Mouse (Mus musculus): ENCODE measurements around the gene Spint2. TPM values are rescaled to one million over a fixed set of nuclear protein-coding genes. Genes with fewer than 3 reads are reported as not detected.

The Spint2 gene
- 79.8 and 260 TPM in 2 replicates for polyA plus RNA-seq (2012; ENCODE audit: low replicate concordance)

DNA sequence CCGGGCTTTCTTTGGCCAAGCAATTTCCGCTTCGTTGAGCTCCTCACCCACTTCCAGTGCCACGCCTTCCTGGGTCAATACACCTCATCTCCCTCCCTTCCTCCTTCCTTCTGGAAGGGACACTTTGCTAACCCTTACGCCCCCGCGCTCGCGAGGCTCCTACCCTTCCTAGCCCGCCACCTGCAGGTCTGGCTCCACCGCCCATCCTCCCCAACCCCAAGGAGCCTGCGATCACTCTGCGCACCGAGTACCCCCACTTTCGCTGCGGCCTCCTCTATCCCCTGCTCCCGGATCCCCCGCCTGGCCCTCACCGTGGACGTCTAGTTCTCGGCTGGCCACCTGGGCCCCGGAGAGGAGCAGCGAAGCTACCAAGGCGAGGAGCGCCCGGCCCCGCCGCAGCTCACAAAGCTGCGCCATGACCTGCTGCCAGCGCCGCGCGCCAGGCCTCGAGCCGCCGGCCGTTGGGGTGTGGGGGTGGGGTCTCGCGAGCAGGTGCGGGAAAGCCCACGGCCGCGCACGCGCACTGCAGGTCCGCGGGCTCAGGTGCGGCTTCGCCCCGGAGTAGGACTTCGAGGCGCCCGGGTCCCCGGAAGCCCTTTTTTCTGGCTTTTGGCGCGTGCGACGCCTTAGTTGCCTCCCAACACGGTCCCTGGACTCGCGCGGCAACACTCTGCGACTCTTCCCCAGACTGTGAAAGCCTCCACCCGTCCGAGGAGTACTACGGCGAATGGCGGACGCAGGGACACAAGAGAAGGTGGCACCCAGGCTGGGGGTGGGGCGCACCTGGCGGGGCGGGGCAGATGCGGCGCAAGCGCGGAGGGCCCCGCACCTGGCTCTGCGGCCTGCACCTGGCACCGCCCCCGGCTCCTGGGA is at the start of gene Spint2:
Gene Spint2, minus strand, starts transcription at position 712 of the 873 bp plus-strand sequence.

DNA sequence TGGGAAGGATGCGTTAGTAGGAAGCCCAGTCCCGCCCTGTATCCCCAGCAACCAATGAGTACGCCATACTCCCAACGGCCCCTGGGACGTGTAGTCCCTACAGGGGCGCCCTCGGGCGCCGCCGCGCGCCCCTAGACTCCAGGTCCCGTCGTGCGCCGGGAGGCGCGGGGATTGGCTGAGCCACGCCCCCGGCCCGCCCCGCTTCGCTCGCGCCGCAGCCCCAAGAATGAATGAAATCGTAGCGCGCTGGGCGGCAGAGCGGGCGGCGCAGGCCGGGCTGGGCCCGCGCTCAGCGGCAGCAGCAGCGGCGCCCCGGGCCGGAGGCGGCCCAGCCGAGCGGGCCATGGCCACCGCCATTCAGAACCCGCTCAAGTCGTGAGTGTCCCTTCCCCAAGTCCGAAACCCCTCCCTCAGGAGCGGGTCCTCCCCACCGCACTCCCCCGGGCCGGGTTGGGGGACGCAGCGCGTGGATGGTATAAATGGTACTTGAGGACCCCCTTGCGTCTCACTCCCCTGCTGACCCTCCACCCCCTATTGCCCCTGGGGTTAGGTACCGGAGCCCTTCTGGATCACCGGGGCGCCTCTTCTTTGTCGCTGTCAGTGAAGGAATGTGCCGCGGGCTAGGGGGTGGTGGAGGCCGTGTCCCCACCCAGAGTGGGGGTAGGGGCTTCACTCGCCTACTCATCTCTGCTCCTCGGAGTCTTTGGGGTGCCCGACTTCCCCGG is 22.2 kb upstream of the Spint2 start, which contains the start of gene Dpf1:
Gene Dpf1, plus strand, starts transcription at position 214 of the 725 bp plus-strand sequence.

DNA sequence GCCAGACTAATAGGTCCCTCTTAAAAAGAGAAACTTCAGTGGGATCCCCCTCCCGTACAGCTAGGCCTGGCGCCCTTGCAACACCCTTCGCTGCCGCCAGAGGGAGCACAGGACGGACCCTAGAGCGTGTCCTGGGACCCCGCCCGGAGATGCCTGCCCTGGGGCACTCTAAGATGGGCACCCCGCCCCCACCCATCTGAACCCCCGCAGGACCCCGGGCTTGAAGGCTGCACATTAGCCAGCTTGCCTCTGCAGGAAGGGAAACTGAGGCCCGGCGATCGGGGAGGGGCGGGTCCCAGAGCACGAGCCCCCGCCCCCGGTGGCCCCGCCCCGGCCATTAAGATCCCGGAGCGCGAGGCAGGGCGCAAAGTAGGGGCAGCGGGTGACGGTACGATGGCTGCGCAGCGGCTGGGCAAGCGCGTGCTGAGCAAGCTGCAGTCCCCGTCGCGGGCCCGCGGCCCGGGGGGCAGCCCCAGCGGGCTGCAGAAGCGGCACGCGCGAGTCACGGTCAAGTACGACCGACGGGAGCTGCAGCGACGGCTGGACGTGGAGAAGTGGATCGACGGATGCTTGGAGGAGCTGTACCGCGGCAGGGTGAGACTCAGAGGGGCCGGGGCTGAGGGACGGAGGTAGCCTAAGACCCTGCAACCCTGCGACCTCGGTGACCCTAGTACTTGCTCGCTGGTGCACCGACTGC is 7.4 kb upstream of the Spint2 start, which contains the start of gene Ppp1r14a:
Gene Ppp1r14a, plus strand, starts transcription at position 367 of the 697 bp plus-strand sequence.

DNA sequence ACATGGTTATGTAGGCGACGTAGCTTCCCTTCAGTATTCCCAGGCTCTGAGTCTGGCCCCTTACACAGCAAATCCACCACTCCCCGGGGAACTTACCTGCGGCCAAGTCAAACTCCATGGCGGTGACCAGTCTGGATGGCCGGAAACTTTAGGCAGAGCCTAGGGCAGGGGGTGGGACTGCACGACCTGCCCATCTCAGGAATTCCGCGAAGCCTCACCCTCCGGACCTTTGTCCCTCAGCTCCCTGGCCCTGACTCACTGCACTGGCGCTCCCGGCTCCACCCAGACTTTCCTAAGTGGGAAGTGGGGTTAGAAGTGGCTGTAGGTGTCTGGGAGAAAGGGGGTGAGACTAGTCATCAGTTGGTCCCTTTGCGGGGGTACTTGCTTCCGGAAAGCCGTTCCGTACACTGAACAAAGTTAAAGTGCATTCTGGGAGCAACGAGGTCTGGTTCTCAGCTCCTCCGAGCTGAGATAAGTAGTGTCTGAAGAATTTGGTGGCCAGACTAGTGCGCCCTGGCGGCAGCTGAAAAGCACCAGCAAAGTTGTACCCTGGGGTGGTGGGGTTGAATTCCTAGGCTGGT is 33.4 kb downstream of the Spint2 start, which contains the start of gene 2200002D01Rik:
Gene 2200002D01Rik, minus strand, starts transcription at position 206 of the 581 bp plus-strand sequence.

DNA sequence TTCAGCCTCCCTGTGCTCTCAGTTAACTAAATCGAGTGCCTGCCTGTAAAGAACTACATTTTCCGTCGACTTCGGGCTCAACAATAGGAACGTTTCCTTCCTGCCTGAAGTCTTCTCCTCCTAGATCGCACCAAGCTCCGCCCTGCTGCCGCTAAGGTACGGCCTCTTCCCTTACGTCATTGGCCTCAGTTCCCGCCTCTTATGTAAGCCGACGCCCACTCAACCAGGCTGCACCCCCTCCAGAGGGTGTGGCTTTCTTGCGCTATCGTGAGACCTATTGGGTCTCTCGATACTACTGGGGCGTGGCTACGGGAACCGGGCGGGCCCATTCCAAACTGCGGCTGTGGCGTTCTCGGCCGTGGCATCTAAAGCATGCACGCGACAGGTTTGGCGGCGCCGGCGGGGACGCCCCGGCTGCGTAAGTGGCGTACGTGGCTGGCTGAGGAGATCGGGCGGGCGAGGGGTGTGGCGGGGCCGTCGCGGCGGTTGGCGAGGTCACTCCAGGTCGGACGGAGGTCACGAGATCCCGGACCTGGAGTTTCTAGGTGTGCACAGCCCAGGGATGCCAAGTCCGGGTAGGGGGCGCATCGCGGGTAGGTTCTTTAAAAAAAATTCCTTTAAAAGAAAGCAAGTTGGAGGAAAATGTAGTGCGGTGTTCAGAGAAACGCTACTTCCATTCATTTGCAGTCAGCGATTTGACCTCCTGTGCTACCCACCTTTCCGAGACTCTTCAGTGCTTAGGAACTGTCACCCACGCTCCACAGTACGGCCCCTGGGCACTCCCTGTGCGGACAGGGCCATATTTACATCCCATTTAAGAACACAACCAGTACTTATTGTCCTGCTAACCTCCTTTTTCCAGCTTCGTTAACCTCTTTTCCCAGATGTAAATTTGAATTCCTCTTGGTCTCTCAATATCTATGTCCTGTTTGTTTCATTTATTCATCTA is 43.4 kb downstream of the Spint2 start, which contains the start of gene Yif1b:
Gene Yif1b, plus strand, starts transcription at position 311 of the 949 bp plus-strand sequence.

DNA sequence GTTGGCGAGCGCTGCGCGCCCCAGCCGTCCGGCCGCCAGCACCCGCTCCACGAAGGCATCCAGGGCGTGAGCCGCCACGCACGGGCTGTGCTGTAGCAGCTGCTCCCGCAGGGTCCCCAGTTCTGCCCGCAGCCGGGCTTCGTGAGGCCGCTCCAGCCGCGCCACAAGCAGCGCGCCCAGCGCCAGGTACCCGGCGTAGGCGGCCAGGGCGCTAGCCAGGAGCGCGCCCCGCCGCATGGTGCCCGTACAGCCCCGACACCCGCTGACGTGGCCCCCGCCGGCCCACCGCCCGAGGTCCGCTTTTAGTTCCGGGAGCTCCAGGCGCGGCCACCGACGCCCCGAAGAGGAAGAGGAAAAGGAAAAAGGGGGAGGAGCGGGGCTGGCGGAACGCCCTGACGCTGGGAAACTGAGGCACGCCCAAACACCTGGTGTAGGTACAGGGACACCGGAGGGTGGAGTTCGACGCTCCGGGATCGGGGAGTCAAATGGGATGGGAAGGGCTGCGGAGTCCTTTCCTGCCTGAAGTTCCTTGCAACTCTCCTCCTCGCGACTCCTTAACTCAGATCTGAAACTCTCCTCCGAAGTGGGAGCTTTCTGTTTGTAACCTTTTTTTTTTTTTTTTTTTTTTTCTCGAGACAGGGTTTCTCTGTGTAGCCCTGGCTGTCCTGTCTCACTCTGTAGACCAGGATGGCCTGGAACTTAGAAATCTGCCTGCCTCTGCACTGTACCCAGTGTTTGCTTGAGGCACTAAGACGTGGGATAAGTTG is 49.3 kb downstream of the Spint2 start, which contains the start of gene Kcnk6:
Gene Kcnk6, minus strand, starts transcription at position 269 of the 767 bp plus-strand sequence.

DNA sequence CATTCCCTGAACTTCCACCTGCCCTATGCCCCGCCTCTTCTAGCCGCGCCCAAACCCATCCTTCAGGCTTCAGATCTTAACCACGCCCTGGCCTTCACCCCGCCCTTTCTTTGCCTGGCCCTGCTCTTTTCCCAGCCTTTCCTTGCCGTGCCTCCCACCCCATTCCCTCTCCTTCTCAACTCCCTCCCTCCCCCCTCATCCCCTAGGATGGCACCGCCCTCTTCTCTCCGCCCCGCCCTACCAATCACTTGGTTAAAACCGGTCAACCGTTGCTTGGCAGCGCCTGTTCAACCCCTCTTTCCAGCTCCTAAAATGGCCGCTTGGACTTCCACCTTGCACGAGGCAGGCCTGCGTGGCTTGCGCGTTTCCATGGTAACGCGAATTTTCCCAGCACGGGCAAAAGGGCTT is 68.0 kb downstream of the Spint2 start, which contains the start of gene Catsperg1:
Gene Catsperg1, minus strand, starts transcription at position 361 of the 408 bp plus-strand sequence.

Other genes with a start within 250 kb of the Spint2 start
- gene Ryr1, start 156.7 kb downstream of the Spint2 start, polyA plus RNA-seq (2012; ENCODE audit: low replicate concordance), result 0.59 and 0.78 TPM in 2 replicates
- 23.8 and 55.8 TPM in 2 replicates for gene Rasgrp4, start 147.1 kb downstream of the Spint2 start, polyA plus RNA-seq (2012; ENCODE audit: low replicate concordance)
- gene Fam98c, start 125.7 kb downstream of the Spint2 start, polyA plus RNA-seq (2012; ENCODE audit: low replicate concordance), result 42.3 and 45.1 TPM in 2 replicates
- gene Ggn, start 111.7 kb downstream of the Spint2 start, polyA plus RNA-seq (2012; ENCODE audit: low replicate concordance), result 0.52 and 1.4 TPM in 2 replicates
- 0.24 and 0.53 TPM in 2 replicates for gene Spred3, start 111.5 kb downstream of the Spint2 start, polyA plus RNA-seq (2012; ENCODE audit: low replicate concordance)
- 70.1 and 94.2 TPM in 2 replicates for gene Psmd8, start 101.2 kb downstream of the Spint2 start, polyA plus RNA-seq (2012; ENCODE audit: low replicate concordance)
- 0.35 and 0.64 TPM in 2 replicates for gene Catsperg1, start 67.9 kb downstream of the Spint2 start, polyA plus RNA-seq (2012; ENCODE audit: low replicate concordance)
- gene Kcnk6, start 49.4 kb downstream of the Spint2 start, polyA plus RNA-seq (2012; ENCODE audit: low replicate concordance), result 11.8 and 18.6 TPM in 2 replicates
- gene Yif1b, start 43.6 kb downstream of the Spint2 start, polyA plus RNA-seq (2012; ENCODE audit: low replicate concordance), result 80.7 and 105 TPM in 2 replicates
- 2.3 and 6.8 TPM in 2 replicates for gene 2200002D01Rik, start 33.4 kb downstream of the Spint2 start, polyA plus RNA-seq (2012; ENCODE audit: low replicate concordance)
- 11.8 and 41.5 TPM in 2 replicates for gene Ppp1r14a, start 7.4 kb upstream of the Spint2 start, polyA plus RNA-seq (2012; ENCODE audit: low replicate concordance)
- gene Dpf1, start 22.0 kb upstream of the Spint2 start, polyA plus RNA-seq (2012; ENCODE audit: low replicate concordance), result 0.45 and 0.54 TPM in 2 replicates
- 81.7 and 208 TPM in 2 replicates for gene Sipa1l3, start 236.7 kb upstream of the Spint2 start, polyA plus RNA-seq (2012; ENCODE audit: low replicate concordance)